Mouse (Mus musculus): ENCODE measurements around the gene Cgrrf1. TPM values are rescaled to one million over a fixed set of nuclear protein-coding genes. Genes with fewer than 3 reads are reported as not detected.

Cgrrf1 gene
- polyA plus RNA-seq, 1 experiment = 28.7 TPM

- TF ChIP-seq USF1 (IDR thresholded peaks at IDR 0.05; ENCODE audit: low read depth) = no peak
- TF ChIP-seq MAX (IDR thresholded peaks at IDR 0.05) = no peak
- no peak for TF ChIP-seq FOSL1 (IDR thresholded peaks at IDR 0.05; ENCODE audit: insufficient read depth, low read length, poor library complexity, severe bottlenecking)
- TF ChIP-seq CEBPB (IDR thresholded peaks at IDR 0.05; ENCODE audit: low read depth) = no peak
- no peak for TF ChIP-seq CTCF (IDR thresholded peaks at IDR 0.05; ENCODE audit: control insufficient read depth, insufficient read depth, insufficient read length)
- TF ChIP-seq MYOD1 (IDR thresholded peaks at IDR 0.05; ENCODE audit: control insufficient read depth, insufficient read length, low read depth) = no peak
- TF ChIP-seq MYOG (IDR thresholded peaks at IDR 0.05; ENCODE audit: control insufficient read depth, extremely low read depth, insufficient read length) = no peak
- Histone ChIP-seq H3K27me3 (ENCODE audit: control insufficient read depth, insufficient read depth, insufficient read length) (no peaks in the 10 kb centered on the region), H3K4me3 (ENCODE audit: insufficient read depth, poor library complexity, severe bottlenecking) (no peak overlapping the region), H3K79me2 (ENCODE audit: control insufficient read depth, insufficient read depth) (peaks cover 94% of the 10 kb centered on the region), H3K79me3 (ENCODE audit: low read depth) (peaks cover 72% of the 10 kb centered on the region), H3ac (ENCODE audit: control insufficient read depth, insufficient read length, low read depth) (no peak overlapping the region), H3K36me3 (ENCODE audit: control insufficient read depth, insufficient read depth) (peaks cover 33% of the 10 kb centered on the region)
Observed at GRCm38 (mm10) chr14:46902498-46903087, 70.7 kb downstream of the Cgrrf1 start.

Other genes starting within 250 kb of the Cgrrf1 start
- 18.2 TPM for gene Cdkn3, start 71.6 kb upstream of the Cgrrf1 start, polyA plus RNA-seq (2012; fragmentation: generic; extraction: Trizol)
- gene Cnih1, start 43.7 kb upstream of the Cgrrf1 start, polyA plus RNA-seq (2012; fragmentation: generic; extraction: Trizol) = 87.1 TPM
- gene Gmfb, start 9.9 kb upstream of the Cgrrf1 start, polyA plus RNA-seq (2012; fragmentation: generic; extraction: Trizol) = 19.4 TPM
- gene Samd4, start 50.7 kb downstream of the Cgrrf1 start, polyA plus RNA-seq (2012; fragmentation: generic; extraction: Trizol) = 9.9 TPM

Measured in C2C12 (cell line).